Mouse (Mus musculus) adipocyte (in vitro differentiated cells): ENCODE data around the gene Arl1.
"Not testable (repeated sequence)": the region's sequence is repeated elsewhere in the genome, so short reads cannot be mapped to it uniquely, and the experiment has no call there.

Source experiments
- DNase-seq: peaks from one replicate; pipeline ENCODE4 v3.0.0-alpha.2; 2016; ENCODE audit warnings: low spot score

Gene Arl1

DNA sequence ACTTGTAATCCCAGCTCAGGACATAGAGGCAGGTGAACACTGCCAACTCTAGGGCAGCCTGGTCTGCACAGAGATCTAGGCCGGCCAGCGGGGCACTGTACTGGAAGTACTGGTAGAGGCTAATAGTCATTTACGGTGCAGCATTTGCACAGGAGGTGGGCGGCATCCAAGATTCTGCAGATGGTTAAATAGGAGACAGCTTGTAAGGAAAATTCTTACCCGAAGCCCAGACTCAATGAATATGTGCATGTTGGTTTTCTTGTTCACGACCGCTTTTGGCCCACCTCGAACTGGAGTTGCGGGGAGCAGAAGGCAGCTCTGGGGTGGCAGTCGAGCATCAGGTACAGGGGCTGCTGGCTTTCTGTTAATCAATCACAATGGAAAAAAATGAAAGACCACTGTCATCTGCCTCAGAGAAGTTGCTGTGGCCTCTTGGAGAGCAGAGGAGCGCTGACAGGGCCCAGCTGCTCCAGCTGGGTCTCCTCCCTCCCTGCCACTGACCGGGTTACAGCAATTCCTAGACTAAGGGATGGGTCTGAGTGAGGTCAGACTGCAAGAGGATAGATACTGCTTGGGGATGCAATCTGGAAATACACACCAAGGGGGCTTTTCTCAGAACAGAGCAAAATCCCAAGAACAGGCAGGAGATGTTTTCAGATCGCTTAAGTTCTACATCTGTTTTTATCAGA, 31.0 kb downstream of the Arl1 start:
- DNase-seq: no peak

GRCm38 (mm10) chr10:88765431-88766142, 34.9 kb downstream of the Arl1 start:
- no peak for DNase-seq

DNA sequence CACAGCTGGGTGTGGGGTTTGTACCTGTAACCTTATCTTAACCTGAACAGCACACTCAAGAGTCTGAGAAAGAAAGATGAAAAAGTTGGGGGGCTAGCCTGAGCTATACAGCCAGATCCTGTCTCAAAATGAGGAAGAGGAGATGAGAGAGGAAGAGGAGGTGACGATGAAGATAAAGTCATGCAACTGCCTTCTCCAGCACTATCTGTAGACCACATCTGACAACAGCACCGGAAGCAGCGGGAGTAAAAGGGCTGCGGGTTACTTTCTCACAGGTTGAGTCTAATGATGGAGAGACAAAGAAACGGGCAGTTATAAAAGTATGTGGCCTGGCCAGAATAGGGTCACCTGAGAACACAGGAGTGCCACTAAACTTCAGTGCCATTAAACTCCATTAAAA, 38.3 kb downstream of the Arl1 start:
- no peak for DNase-seq

DNA sequence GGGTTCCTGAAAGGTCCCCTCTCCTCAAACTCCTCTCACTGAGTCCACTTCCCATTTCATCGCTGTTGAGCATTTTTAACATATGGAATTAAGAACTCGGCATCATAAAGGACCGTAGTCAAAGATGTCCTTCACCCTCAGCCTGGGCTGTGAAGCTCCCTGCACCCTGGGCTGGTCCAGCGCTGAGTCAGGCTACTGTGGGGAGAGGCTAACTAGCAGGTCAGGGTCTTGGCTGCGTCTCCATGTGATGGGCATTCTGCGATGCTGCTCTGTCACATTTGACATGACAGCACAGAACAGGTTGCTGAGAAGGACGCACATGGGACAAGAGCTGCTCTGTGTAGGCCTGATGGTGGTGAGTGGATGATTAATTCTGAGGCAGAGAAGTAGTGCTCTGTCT, 39.0 kb downstream of the Arl1 start:
- DNase-seq: no peak

GRCm38 (mm10) chr10:88772965-88773364, 42.3 kb downstream of the Arl1 start:
- not testable (repeated sequence) for DNase-seq

DNA sequence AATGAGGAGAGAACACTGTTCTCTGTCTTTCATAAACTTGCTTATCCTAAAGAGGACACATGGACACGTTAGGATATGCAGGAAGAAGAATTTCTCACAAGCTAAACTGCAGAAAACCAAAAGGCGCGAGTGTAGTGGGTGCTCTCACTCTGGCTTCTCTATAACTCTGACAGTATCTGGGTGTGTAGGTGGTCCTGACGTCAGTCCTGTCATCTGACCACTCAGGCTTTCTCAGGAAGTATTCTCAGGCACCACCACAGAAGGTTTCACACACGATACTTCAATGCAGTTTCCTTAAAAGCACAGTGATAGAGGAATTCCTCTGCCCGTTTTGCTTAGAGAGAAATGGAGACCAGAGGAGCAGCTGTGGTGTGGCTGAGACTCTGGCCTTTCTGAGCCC, 45.5 kb downstream of the Arl1 start:
- no peak for DNase-seq

DNA sequence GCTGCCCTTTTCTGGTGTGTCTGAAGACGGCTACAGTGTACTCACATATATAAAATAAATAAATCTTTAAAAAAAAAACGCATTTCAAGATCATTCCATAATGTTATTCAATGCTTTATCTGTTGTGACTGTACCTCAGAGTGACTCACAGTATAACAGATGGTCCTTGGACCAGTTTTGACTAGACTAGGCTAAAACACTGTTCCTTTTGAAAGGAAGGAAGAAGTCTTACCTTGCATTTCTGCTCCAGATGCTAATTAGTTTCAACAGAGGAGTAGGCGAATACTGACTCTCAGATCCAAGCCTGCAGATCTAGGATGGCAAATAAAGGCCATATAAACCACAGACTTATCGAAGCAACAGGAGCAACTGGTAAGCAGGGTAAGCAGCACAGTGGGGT, 50.1 kb downstream of the Arl1 start:
- no peak for DNase-seq

- not testable (repeated sequence) for DNase-seq
Measured at GRCm38 (mm10) chr10:88783135-88783534, 52.5 kb downstream of the Arl1 start.

- no peak for DNase-seq
Measured at GRCm38 (mm10) chr10:88783941-88784340, 53.3 kb downstream of the Arl1 start.

- DNase-seq: no peak
Measured at GRCm38 (mm10) chr10:88784513-88784931, 53.9 kb downstream of the Arl1 start.

DNA sequence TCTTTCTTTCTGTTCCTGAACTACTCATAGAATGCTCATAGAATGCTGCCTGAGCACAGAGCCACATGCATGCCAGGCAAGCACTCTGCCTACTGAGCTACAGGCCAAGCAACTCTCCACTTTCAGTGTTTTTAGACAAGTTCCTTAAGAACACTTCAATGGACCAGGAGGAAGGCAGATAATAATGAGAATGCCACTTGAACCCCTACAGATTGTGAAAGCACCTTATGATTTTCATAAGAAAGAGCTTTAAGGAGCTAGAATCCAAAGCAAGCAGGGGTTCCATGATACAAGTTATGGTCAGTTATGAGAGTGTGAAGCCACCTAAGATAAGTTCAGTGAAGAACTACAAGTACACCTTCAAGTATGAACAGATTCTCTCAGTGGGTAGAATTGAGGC, 63.0 kb downstream of the Arl1 start:
- no peak for DNase-seq
